Mouse (Mus musculus): Measurements from ENCODE around the gene Bmp4.

DNA sequence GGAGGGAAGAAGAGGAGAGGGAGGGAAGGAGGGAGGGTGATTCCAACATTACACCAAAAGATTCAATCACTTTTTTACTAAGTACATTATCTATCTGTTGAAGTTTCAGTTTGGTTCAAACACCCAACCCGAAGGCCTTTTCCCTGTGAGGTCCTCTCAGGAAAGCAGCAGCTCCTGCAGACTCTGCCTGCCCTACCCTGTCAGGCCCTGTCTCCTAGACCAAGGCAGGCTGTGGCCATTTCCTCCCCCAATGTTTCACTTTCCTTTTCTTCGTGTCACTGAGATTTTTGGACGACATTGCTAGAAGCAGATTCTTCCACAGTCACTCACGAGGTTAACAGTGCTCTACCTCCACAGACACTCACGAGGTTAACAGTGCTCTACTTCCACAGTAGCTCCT is 14.7 kb downstream of the Bmp4 start:
- no peak for TF ChIP-seq CTCF (IDR thresholded peaks at IDR 0.05; ENCODE audit: borderline replicate concordance, control insufficient read depth, extremely low read depth, insufficient read depth, low read length, poor library complexity)
- no peak for TF ChIP-seq POLR2A (IDR thresholded peaks at IDR 0.05; ENCODE audit: control insufficient read depth, extremely low read depth, insufficient read depth, low read length, poor library complexity)
